Mouse (Mus musculus) lung, adult 2 months (tissue): ENCODE results near the gene Dpp6.

ENCODE experiments used
- CTCF ChIP-seq: fragments of 200-500 bp; IDR thresholded peaks from 2 replicates; pipeline ENCODE4 v1.5.1; 2011; ENCODE audit warnings: mild to moderate bottlenecking, low read length, control low read depth; ENCODE audit not compliant: insufficient read depth
- POLR2A ChIP-seq: fragments of 200-500 bp; IDR thresholded peaks from 2 replicates; pipeline ENCODE4 v1.6.1; 2011; ENCODE audit warnings: low read depth, mild to moderate bottlenecking, control low read depth, low read length, borderline replicate concordance; ENCODE audit errors: extremely low read depth

DNA sequence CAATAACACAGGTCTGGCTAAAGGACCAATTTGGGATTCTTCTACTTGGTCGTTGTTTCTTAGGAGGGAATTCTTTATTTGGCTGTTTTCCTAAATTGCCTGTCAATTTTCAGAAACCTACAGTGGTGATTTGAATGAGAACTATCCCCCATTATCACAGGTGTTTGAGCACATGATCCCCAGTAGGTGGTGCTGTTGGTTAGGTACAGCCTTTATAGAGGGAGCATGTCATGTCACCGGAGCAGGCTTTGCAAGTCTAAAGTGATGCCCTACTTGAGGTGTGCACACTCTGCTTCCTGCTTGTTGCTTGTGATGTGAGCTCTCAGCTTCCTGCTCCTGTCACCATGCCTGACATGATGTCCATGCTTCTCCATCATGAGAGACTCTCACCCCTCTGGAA, 870.3 kb downstream of the Dpp6 start:
- no peak for TF ChIP-seq CTCF
- no peak for TF ChIP-seq POLR2A
